Mouse (Mus musculus) C2C12 (cell line): ENCODE measurements around the gene C730034F03Rik.

Experiments
- CEBPB ChIP-seq: IDR thresholded peaks from one replicate; pipeline ENCODE4 v1.6.1; 2011; ENCODE audit warnings: low read depth, mild to moderate bottlenecking, control low read depth, moderate library complexity
- CTCF ChIP-seq: IDR thresholded peaks from one replicate; pipeline ENCODE4 v1.5.1; 2011; ENCODE audit not compliant: control insufficient read depth, insufficient read depth, insufficient read length
- FOSL1 ChIP-seq: IDR thresholded peaks from one replicate; pipeline ENCODE4 v1.8.0; 2011; ENCODE audit warnings: mild to moderate bottlenecking, low read length; ENCODE audit not compliant: poor library complexity, insufficient read depth, severe bottlenecking
- MAX ChIP-seq: IDR thresholded peaks from one replicate; pipeline ENCODE4 v1.6.1; 2011; ENCODE audit warnings: mild to moderate bottlenecking, control low read depth
- MYOD1 ChIP-seq: IDR thresholded peaks from one replicate; pipeline ENCODE4 v1.6.1; 2011; ENCODE audit warnings: low read depth; ENCODE audit not compliant: control insufficient read depth, insufficient read length
- USF1 ChIP-seq: IDR thresholded peaks from one replicate; pipeline ENCODE4 v1.6.1; 2011; ENCODE audit warnings: low read depth, mild to moderate bottlenecking, control low read depth, moderate library complexity

DNA sequence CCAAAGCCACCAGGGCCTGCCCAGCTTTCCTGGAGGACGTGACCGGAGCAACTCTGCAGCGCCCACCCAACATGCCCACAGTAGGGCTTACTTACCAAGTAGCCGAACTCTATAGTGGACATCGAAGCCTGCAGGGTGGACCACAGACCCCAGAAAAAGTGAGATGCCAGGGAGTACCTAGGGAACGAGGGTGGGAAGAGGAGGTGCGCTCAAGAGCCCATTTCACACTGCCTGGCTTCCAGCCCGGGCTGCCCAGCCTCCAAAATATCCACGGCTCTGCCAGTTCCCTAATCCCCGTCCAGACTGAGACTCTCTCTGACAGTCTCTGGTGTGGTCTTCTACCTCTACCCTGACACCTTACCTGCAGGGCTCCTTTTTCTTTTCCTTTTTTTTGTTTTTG, 2.7 kb upstream of the C730034F03Rik start:
- TF ChIP-seq CTCF (no peak), FOSL1 (no peak), USF1 (no peak), MYOD1 (no peak), CEBPB (no peak), MAX (no peak)
